Mouse (Mus musculus): ENCODE data around the gene Slbp.

DNA sequence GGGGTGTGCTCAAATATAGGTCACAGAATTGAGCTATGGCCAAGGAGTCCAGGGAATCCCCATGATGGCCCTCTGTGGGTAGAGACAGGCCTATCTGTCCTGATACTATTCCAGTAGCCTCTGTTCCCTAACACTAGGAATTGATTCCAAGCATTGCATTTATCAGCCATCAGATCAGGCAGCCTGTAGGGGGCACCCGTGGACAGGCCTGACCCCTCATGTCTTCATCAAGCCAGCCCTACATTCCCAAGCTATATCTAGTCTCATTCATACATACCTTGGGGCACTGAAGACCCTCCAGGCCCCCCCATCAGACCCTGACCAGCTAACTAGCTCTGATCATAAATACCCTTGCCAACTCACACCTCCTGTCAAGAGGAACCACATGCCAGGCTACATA lies 23.6 kb upstream of the Slbp start:
- TF ChIP-seq CTCF (IDR thresholded peaks at IDR 0.05; ENCODE audit: borderline replicate concordance, control insufficient read depth, extremely low read depth, insufficient read depth, low read length, poor library complexity): no peak
- TF ChIP-seq POLR2A (IDR thresholded peaks at IDR 0.05; ENCODE audit: control insufficient read depth, extremely low read depth, insufficient read depth, low read length, poor library complexity): no peak
